Mouse (Mus musculus) layer of hippocampus, postnatal 10 days (tissue): ENCODE data around the gene Idnk. TPM values are rescaled to one million over a fixed set of nuclear protein-coding genes. Genes with fewer than 3 reads are reported as not detected.

Source experiments
- DNase-seq, 2 experiments: peaks; one replicate each; pipeline ENCODE4 v3.0.0; 2021; ENCODE audit warnings: low spot score in 2 of 2
- long read RNA-seq: library from polyadenylated mRNA; stranded (forward); transcript quantifications from one replicate; pipeline ENCODE4 v2.0.0, GENCODE M21; 2023
- total RNA-seq, 2 experiments: library from RNA; stranded (reverse); gene quantifications; 2 replicates each; pipeline ENCODE4 v1.2.3; 2021

The Idnk gene
- 10 to 100 TPM; 29.2 to 33.3 TPM for total RNA-seq
- long read RNA-seq, transcript Idnk-202 (4 exons, 1,462 nt): major isoform, 38 of 44 reads
- long read RNA-seq, partial matches to known transcripts: 0 of 44 reads
- long read RNA-seq, other reads (novel, unspliced or antisense): 2 of 44 reads

GRCm38 (mm10) chr13:58157447-58158098 is at the start of gene Idnk:
TSS of gene Idnk (plus strand) at chr13:58157649.
- peak; percentile 82 to 84 for DNase-seq

GRCm38 (mm10) chr13:58111306-58111705 is 46.1 kb upstream of the Idnk start:
- no peak for DNase-seq

GRCm38 (mm10) chr13:58112191-58112590 is 45.3 kb upstream of the Idnk start:
- peak in 1 of 2 experiments; percentile 22 for DNase-seq

- peak in 1 of 2 experiments; percentile 41 for DNase-seq
Observed at GRCm38 (mm10) chr13:58112601-58113041, 44.8 kb upstream of the Idnk start.

GRCm38 (mm10) chr13:58113061-58113900 is 44.2 kb upstream of the Idnk start, which contains the start of gene Klhl3:
TSS of gene Klhl3 (minus strand) at chr13:58113592.
- peak; percentile 79 for DNase-seq

GRCm38 (mm10) chr13:58115227-58115626 is 42.2 kb upstream of the Idnk start:
- no peak for DNase-seq

GRCm38 (mm10) chr13:58116801-58117200 is 40.6 kb upstream of the Idnk start:
- DNase-seq: no peak

- DNase-seq: peak; percentile 70 to 76
Observed at GRCm38 (mm10) chr13:58117318-58118017, 40.0 kb upstream of the Idnk start.

- DNase-seq: no peak
Observed at GRCm38 (mm10) chr13:58122786-58123297, 34.6 kb upstream of the Idnk start.

GRCm38 (mm10) chr13:58123381-58123780 is 34.1 kb upstream of the Idnk start:
- no peak for DNase-seq

- DNase-seq: no peak
Observed at GRCm38 (mm10) chr13:58124278-58124677, 33.2 kb upstream of the Idnk start.

GRCm38 (mm10) chr13:58124989-58125388 is 32.5 kb upstream of the Idnk start:
- DNase-seq: no peak

- DNase-seq: peak in 1 of 2 experiments; percentile 41
Observed at GRCm38 (mm10) chr13:58126126-58126525, 31.3 kb upstream of the Idnk start.

- no peak for DNase-seq
Observed at GRCm38 (mm10) chr13:58126862-58127765, 30.3 kb upstream of the Idnk start.

GRCm38 (mm10) chr13:58127766-58128361 is 29.6 kb upstream of the Idnk start:
- DNase-seq: peak in 1 of 2 experiments; percentile 69

GRCm38 (mm10) chr13:58128396-58128767 is 29.1 kb upstream of the Idnk start, which contains the start of gene Hnrnpa0:
TSS of gene Hnrnpa0 (minus strand) at chr13:58128556.
- DNase-seq: peak; percentile 96 to 98

- peak; percentile 93 to 96 for DNase-seq
Observed at GRCm38 (mm10) chr13:58128768-58129671, 28.4 kb upstream of the Idnk start.

GRCm38 (mm10) chr13:58129687-58130246 is 27.7 kb upstream of the Idnk start:
- DNase-seq: no peak
